Mouse (Mus musculus) heart, embryonic 11.5 days (tissue): Measurements from ENCODE around the gene Pkib. TPM values are rescaled to one million over a fixed set of nuclear protein-coding genes. Genes with fewer than 3 reads are reported as not detected.

Experiments
- ATAC-seq: fragments of 200-750 bp; cut with Nextera tagmentation; replicated peaks from 2 replicates; pipeline ENCODE4 v1.8.0; 2017; ENCODE audit warnings: moderate library complexity; ENCODE audit not compliant: insufficient number of reproducible peaks, low FRiP score, low TSS enrichment
- H3K27ac ChIP-seq: fragments of 300-500 bp; sonication (generic); 2 replicates; pipeline ENCODE4 v1.5.1; 2014; ENCODE audit warnings: mild to moderate bottlenecking, low read depth, low read length
- H3K27me3 ChIP-seq: fragments of 300-500 bp; sonication (generic); 2 replicates; pipeline ENCODE4 v1.6.1; 2014; ENCODE audit warnings: mild to moderate bottlenecking, low read length, mixed read lengths; ENCODE audit not compliant: control insufficient read depth, insufficient read depth
- H3K36me3 ChIP-seq: fragments of 300-500 bp; sonication (generic); 2 replicates; pipeline ENCODE4 v1.6.1; 2014; ENCODE audit warnings: mild to moderate bottlenecking, low read length, moderate library complexity, mixed read lengths; ENCODE audit not compliant: control insufficient read depth, insufficient read depth
- H3K4me1 ChIP-seq: fragments of 300-500 bp; sonication (generic); 2 replicates; pipeline ENCODE4 v1.6.1; 2014; ENCODE audit warnings: low read length; ENCODE audit not compliant: control insufficient read depth, insufficient read depth
- H3K4me2 ChIP-seq: fragments of 300-500 bp; sonication (generic); 2 replicates; pipeline ENCODE4 v1.6.1; 2014; ENCODE audit warnings: mild to moderate bottlenecking, moderate library complexity
- H3K4me3 ChIP-seq: fragments of 300-500 bp; sonication (generic); 2 replicates; pipeline ENCODE4 v1.5.1; 2014; ENCODE audit warnings: low read depth, low read length
- H3K9ac ChIP-seq: fragments of 300-500 bp; sonication (generic); 2 replicates; pipeline ENCODE4 v1.6.1; 2014; ENCODE audit warnings: mild to moderate bottlenecking, low read depth, low read length, moderate library complexity
- H3K9me3 ChIP-seq: fragments of 300-500 bp; sonication (generic); replicated peaks from 2 replicates; pipeline ENCODE4 v1.6.1; 2016; ENCODE audit warnings: low read length; ENCODE audit not compliant: control insufficient read depth
- WGBS: fragments of 180-500 bp; shearing (Covaris S2); extraction: QIAGEN DNeasy Blood & Tissue Kit; methylation state at CpG from one replicate; pipeline ENCODE4 v1.1.7; 2014; ENCODE audit not compliant: insufficient replicate concordance; 5-methylcytosine and 5-hydroxymethylcytosine counted together
- polyA plus RNA-seq: library from polyadenylated mRNA; unstranded; fragments of >200 nt; fragmentation: Nextera tagmentation; extraction: Ambion mirVana; gene quantifications from 2 replicates; pipeline ENCODE4 v1.2.1, GENCODE M21; 2014

The Pkib gene
- polyA plus RNA-seq, 1 experiment from 2014 or later, result 1.8 TPM

DNA sequence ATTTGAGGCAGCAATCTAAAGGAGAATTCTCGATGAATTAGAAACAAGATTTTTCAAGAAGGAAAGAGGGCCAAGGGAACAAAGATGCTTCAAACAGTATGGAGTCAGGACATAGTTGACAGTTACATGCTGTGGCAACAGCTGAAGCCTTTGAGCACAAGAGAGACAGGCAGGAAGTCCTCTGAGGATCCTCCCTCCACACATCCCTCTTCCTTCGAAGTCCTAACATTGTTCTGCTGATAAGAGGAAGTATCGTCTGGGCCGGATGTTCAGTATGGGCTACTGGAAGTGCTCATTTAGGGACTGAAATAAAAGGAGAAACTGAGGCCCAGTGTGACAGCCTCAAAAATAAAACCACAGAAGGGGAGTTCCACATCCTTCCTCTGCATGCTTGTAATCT, 5.2 kb downstream of the Pkib start:
- ATAC-seq, result no peak
- Histone ChIP-seq H3K27ac (no peak overlapping the region), H3K36me3 (no peaks in the 10 kb centered on the region), H3K4me1 (no peaks in the 10 kb centered on the region), H3K4me2 (no peak overlapping the region), H3K9me3 (no peaks in the 10 kb centered on the region), H3K4me3 (no peak overlapping the region), H3K9ac (no peak overlapping the region), H3K27me3 (peaks cover 7% of the 10 kb centered on the region)
- 21% methylated on average over 4 of the region's 4 CpGs for WGBS

DNA sequence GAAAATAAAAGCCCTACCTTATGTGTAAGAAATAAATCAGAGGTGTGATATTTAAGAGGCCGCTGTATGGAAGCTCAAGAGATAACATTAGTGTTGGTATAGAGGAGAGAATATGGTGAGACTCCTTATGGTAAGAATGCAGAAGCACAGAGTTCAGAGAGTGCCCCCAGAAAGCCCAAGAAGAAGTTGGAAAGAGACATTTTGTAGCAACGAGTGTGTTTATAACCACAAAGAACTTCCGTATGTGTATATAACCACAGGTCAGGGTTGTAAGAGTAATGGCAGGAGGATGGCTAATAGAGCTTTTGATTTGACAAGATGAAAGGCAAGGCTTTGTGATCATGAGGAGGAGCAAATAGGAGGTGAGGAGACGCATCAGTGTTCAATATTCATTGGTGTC, 6.5 kb downstream of the Pkib start:
- no peaks in the 10 kb centered on the region for H3K27me3 ChIP-seq
- no peak overlapping the region for H3K4me2 ChIP-seq
- no peaks in the 10 kb centered on the region for H3K4me1 ChIP-seq
- H3K36me3 ChIP-seq, result no peaks in the 10 kb centered on the region
- no peaks in the 10 kb centered on the region for H3K9me3 ChIP-seq
- no peak overlapping the region for H3K4me3 ChIP-seq
- no peak overlapping the region for H3K9ac ChIP-seq
- 79% methylated on average over 4 of the region's 4 CpGs for WGBS
- no peak overlapping the region for H3K27ac ChIP-seq
- no peak for ATAC-seq

- no peak overlapping the region for H3K27ac ChIP-seq
- H3K27me3 ChIP-seq, result no peaks in the 10 kb centered on the region
- H3K4me1 ChIP-seq, result no peaks in the 10 kb centered on the region
- no peak overlapping the region for H3K4me2 ChIP-seq
- no peak overlapping the region for H3K4me3 ChIP-seq
- 68% methylated on average over 3 of the region's 3 CpGs for WGBS
- H3K36me3 ChIP-seq, result no peaks in the 10 kb centered on the region
- no peaks in the 10 kb centered on the region for H3K9me3 ChIP-seq
- H3K9ac ChIP-seq, result no peak overlapping the region
- ATAC-seq, result no peak
Measured at GRCm38 (mm10) chr10:57639540-57639939, 7.8 kb downstream of the Pkib start.

- Histone ChIP-seq H3K4me1 (no peaks in the 10 kb centered on the region), H3K27ac (no peak overlapping the region), H3K27me3 (no peaks in the 10 kb centered on the region), H3K4me3 (no peak overlapping the region), H3K36me3 (no peaks in the 10 kb centered on the region), H3K9ac (no peak overlapping the region), H3K9me3 (no peaks in the 10 kb centered on the region), H3K4me2 (no peak overlapping the region)
- WGBS, result 71% methylated on average over 1 of the region's 1 CpGs
- no peak for ATAC-seq
Measured at GRCm38 (mm10) chr10:57653297-57653696, 21.5 kb downstream of the Pkib start.

DNA sequence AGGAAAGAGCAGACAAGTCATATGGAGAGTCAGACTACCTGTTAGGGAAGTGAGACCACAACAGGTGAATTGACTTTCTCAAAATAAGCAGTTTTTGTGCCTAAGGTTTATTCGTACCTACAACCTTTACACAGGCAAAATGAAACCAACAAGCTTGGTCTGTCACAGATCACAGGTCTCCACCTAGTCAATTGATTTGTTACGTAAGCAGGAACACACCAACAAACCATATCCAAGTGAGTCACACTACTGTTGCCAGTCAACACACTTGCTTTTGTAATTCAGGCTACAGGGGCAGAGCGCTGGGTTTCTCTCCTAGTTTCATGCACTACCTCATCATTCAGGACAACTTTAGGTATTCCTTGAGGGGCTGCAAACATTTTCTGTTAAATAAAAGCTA, 28.7 kb downstream of the Pkib start:
- H3K9me3 ChIP-seq, result no peaks in the 10 kb centered on the region
- no peak overlapping the region for H3K4me2 ChIP-seq
- H3K27me3 ChIP-seq, result no peaks in the 10 kb centered on the region
- H3K4me1 ChIP-seq, result no peaks in the 10 kb centered on the region
- H3K27ac ChIP-seq, result no peak overlapping the region
- no peak overlapping the region for H3K9ac ChIP-seq
- no peak overlapping the region for H3K4me3 ChIP-seq
- H3K36me3 ChIP-seq, result no peaks in the 10 kb centered on the region
- 77% methylated on average over 3 of the region's 3 CpGs for WGBS
- ATAC-seq, result no peak

DNA sequence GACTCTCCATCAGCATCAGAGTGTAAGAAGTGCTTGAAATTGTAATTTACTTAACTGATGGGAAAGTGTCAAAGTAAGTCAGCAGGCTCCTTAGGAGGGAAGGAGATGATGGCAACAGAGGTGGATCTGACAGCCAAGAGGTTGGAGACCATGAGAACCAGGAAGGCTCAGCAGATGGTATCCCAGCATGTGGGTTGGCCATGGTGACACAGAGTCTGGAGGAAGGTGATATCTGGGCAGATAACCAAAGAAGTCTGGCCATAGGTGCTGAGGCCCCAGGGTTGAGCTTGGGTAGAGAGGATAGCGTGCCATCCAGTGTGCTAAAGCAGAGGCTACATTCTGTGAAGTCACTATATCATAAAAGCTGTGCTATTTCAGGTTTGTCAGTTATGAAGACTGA, 32.0 kb downstream of the Pkib start:
- H3K4me2 ChIP-seq, result no peak overlapping the region
- H3K4me3 ChIP-seq, result no peak overlapping the region
- no peaks in the 10 kb centered on the region for H3K9me3 ChIP-seq
- no peaks in the 10 kb centered on the region for H3K4me1 ChIP-seq
- no peak for ATAC-seq
- WGBS, result 57% methylated on average over 1 of the region's 1 CpGs
- H3K27me3 ChIP-seq, result no peaks in the 10 kb centered on the region
- no peak overlapping the region for H3K27ac ChIP-seq
- H3K36me3 ChIP-seq, result no peaks in the 10 kb centered on the region
- no peak overlapping the region for H3K9ac ChIP-seq

DNA sequence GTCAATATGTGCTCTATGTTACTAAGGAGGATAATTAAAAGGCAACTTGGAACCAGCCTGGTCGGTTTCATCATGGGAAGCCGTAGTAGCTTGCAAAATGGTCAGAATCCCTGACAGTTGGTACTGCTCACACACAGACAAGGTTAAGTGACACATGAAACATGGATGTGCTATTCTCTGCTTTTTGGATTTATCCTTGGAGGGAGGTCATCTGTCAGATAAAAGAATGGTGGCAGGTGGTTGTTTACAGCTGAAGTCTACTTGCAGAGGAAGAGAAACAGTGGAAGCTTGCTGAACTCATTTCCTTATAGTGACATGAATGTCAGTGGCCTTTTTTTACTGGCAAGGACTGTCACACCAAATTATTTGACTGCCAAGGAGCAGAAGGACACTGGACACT, 32.5 kb downstream of the Pkib start:
- 76% methylated on average over 2 of the region's 2 CpGs for WGBS
- no peak overlapping the region for H3K9ac ChIP-seq
- no peaks in the 10 kb centered on the region for H3K36me3 ChIP-seq
- H3K4me1 ChIP-seq, result no peaks in the 10 kb centered on the region
- no peak overlapping the region for H3K27ac ChIP-seq
- H3K4me3 ChIP-seq, result no peak overlapping the region
- no peak overlapping the region for H3K4me2 ChIP-seq
- ATAC-seq, result no peak
- H3K9me3 ChIP-seq, result no peaks in the 10 kb centered on the region
- H3K27me3 ChIP-seq, result no peaks in the 10 kb centered on the region

DNA sequence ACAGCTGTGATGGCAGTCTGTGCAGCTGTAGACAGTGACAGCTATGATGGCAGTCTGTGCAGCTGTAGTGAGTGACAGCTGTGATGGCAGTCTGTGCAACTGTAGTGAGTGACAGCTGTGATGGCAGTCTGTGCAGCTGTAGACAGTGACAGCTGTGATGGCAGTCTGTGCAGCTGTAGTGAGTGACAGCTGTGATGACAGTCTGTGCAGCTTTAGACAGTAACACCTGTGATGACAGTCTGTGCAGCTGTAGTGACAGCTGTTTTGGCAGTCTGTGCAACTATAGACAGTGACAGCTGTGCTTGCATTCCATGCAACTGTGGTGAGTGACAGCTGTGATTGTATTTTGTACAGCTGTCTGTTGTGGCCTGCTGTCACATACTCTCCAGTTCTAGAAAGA, 44.0 kb downstream of the Pkib start:
- no peak overlapping the region for H3K9ac ChIP-seq
- H3K4me2 ChIP-seq, result no peak overlapping the region
- no peaks in the 10 kb centered on the region for H3K9me3 ChIP-seq
- no peak overlapping the region for H3K4me3 ChIP-seq
- no peak for ATAC-seq
- no peak overlapping the region for H3K27ac ChIP-seq
- H3K36me3 ChIP-seq, result no peaks in the 10 kb centered on the region
- H3K4me1 ChIP-seq, result no peaks in the 10 kb centered on the region
- H3K27me3 ChIP-seq, result no peaks in the 10 kb centered on the region

DNA sequence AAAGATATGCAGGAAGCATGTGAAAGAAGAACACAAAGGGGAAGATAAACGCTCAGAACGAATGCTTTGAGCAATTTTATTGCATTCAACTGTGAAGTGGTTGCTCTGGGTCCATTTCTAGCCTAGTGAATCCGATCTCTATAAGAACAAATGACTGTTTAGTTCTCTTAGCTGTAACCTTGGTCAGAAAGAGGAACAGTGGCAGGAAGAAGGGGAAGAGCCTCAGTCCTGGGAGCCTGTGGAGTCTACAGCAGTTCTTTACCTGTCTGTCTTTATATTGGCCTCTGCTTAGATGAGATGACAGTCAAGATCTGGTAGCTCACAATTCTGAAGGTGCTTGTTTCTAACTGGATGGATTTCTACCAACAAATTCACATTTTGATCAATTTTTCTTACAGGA, 56.2 kb downstream of the Pkib start:
- H3K4me3 ChIP-seq, result no peak overlapping the region
- H3K36me3 ChIP-seq, result no peaks in the 10 kb centered on the region
- ATAC-seq, result no peak
- H3K27me3 ChIP-seq, result no peaks in the 10 kb centered on the region
- H3K4me2 ChIP-seq, result no peak overlapping the region
- no peaks in the 10 kb centered on the region for H3K4me1 ChIP-seq
- H3K9ac ChIP-seq, result no peak overlapping the region
- 76% methylated on average over 3 of the region's 3 CpGs for WGBS
- no peak overlapping the region for H3K27ac ChIP-seq
- H3K9me3 ChIP-seq, result no peaks in the 10 kb centered on the region
